Mouse (Mus musculus) layer of hippocampus, adult 2 months (tissue): ENCODE measurements at regions not wholly inside any gene's neighbourhood (a gene's known extent, or its start where the extent isn't known, plus 50 kb on each side); places are given as distances from the start of the nearest gene placed in this dataset.
A peak's percentile ranks its signal among the peaks of the same experiment; 100 is the strongest.

Experiments used
- DNase-seq, 2 experiments: peaks; one replicate each; pipeline ENCODE4 v3.0.0; 2022; ENCODE audit warnings: low spot score in 2 of 2
- H3K27ac ChIP-seq: fragments of 200-600 bp; 2 replicates; pipeline ENCODE4 v1.8.1; 2022
- H3K4me3 ChIP-seq: fragments of 200-600 bp; 2 replicates; pipeline ENCODE4 v1.8.1; 2022; ENCODE audit warnings: mild to moderate bottlenecking
- CTCF ChIP-seq: fragments of 200-600 bp; conservative IDR thresholded peaks from 2 replicates; pipeline ENCODE4 v1.8.1; 2022; ENCODE audit warnings: antibody characterized with exemption, mild to moderate bottlenecking, moderate library complexity

GRCm38 (mm10) chr9:61597287-61597686 lies 225.1 kb downstream of the Tle3 start:
- Histone ChIP-seq H3K27ac (no peak overlapping the region), H3K4me3 (no peak overlapping the region)
- TF ChIP-seq CTCF = no peak
- DNase-seq = no peak

- TF ChIP-seq CTCF = no peak
- H3K4me3 ChIP-seq = no peak overlapping the region
- no peak for DNase-seq
- no peak overlapping the region for H3K27ac ChIP-seq
These were observed 224.4 kb downstream of the Tle3 start for GRCm38 (mm10) chr9:61596410-61597108.

GRCm38 (mm10) chr9:61595170-61595967 lies 223.2 kb downstream of the Tle3 start:
- TF ChIP-seq CTCF = no peak
- Histone ChIP-seq H3K4me3 (no peak overlapping the region), H3K27ac (no peak overlapping the region)
- no peak for DNase-seq

GRCm38 (mm10) chr9:61593991-61594390 lies 221.8 kb downstream of the Tle3 start:
- H3K4me3 ChIP-seq = no peak overlapping the region
- no peak overlapping the region for H3K27ac ChIP-seq
- no peak for DNase-seq
- no peak for TF ChIP-seq CTCF

GRCm38 (mm10) chr9:61589727-61590299 lies 217.6 kb downstream of the Tle3 start:
- no peak overlapping the region for H3K27ac ChIP-seq
- TF ChIP-seq CTCF = no peak
- H3K4me3 ChIP-seq = no peak overlapping the region
- DNase-seq = no peak

GRCm38 (mm10) chr9:61583281-61584072 lies 211.3 kb downstream of the Tle3 start:
- no peak for TF ChIP-seq CTCF
- H3K27ac ChIP-seq = no peak overlapping the region
- H3K4me3 ChIP-seq = no peak overlapping the region
- peak in 1 of 2 experiments; percentile 9 for DNase-seq

- TF ChIP-seq CTCF = no peak
- no peak overlapping the region for H3K4me3 ChIP-seq
- no peak overlapping the region for H3K27ac ChIP-seq
- no peak for DNase-seq
These were observed 208.9 kb downstream of the Tle3 start for GRCm38 (mm10) chr9:61581046-61581445.

GRCm38 (mm10) chr9:61578255-61578654 lies 206.1 kb downstream of the Tle3 start:
- H3K27ac ChIP-seq = no peak overlapping the region
- DNase-seq = no peak
- TF ChIP-seq CTCF = no peak
- H3K4me3 ChIP-seq = no peak overlapping the region

GRCm38 (mm10) chr9:61573634-61574359 lies 201.6 kb downstream of the Tle3 start:
- DNase-seq = peak; percentile 54 to 87
- no peak for TF ChIP-seq CTCF
- Histone ChIP-seq H3K4me3 (peak overlapping the region; percentile 5), H3K27ac (peak overlapping the region; percentile 85)

GRCm38 (mm10) chr9:61563017-61563416 lies 190.9 kb downstream of the Tle3 start:
- no peak overlapping the region for H3K4me3 ChIP-seq
- no peak for DNase-seq
- no peak for TF ChIP-seq CTCF
- no peak overlapping the region for H3K27ac ChIP-seq

GRCm38 (mm10) chr9:61561551-61561950 lies 189.4 kb downstream of the Tle3 start:
- DNase-seq = no peak
- Histone ChIP-seq H3K27ac (no peak overlapping the region), H3K4me3 (no peak overlapping the region)
- TF ChIP-seq CTCF = no peak

- DNase-seq = peak; percentile 27 to 67
- Histone ChIP-seq H3K27ac (peak overlapping the region; percentile 2; the same call in 1 of the 2 replicates), H3K4me3 (no peak overlapping the region)
- no peak for TF ChIP-seq CTCF
These were observed 186.5 kb downstream of the Tle3 start for GRCm38 (mm10) chr9:61558621-61559020.
